Mouse (Mus musculus) common myeloid progenitor, adult 5-6 weeks (primary cell): ENCODE data around the gene Snx14. TPM values are rescaled to one million over a fixed set of nuclear protein-coding genes. Genes with fewer than 3 reads are reported as not detected.
"Not testable (repeated sequence)": the region's sequence is repeated elsewhere in the genome, so short reads cannot be mapped to it uniquely, and the experiment has no call there.

Experiments used
- ATAC-seq: replicated peaks from 2 replicates; pipeline ENCODE4 v1.8.0; 2016; ENCODE audit warnings: low read depth, mild to moderate bottlenecking, moderate TSS enrichment, inconsistent platforms; ENCODE audit not compliant: poor library complexity, severe bottlenecking
- total RNA-seq: library from RNA; stranded (forward); fragments of 200-1000, 187-1606 nt; gene quantifications from 2 replicates; pipeline ENCODE4 v1.2.3, GENCODE M21; 2017

Gene Snx14
- 15.8 and 25.7 TPM in 2 replicates for total RNA-seq

GRCm38 (mm10) chr9:88438555-88439237 lies at the start of gene Snx14:
TSS of gene Snx14 (minus strand) at chr9:88438958.
- ATAC-seq, result peak; percentile 87

- no peak for ATAC-seq
Observed at GRCm38 (mm10) chr9:88484531-88484930, 45.8 kb upstream of the Snx14 start.

GRCm38 (mm10) chr9:88482829-88483396 lies 44.2 kb upstream of the Snx14 start:
- ATAC-seq, result peak; percentile 36

- ATAC-seq, result peak; percentile 75
Observed at GRCm38 (mm10) chr9:88482230-88482828, 43.6 kb upstream of the Snx14 start, which contains the start of gene Syncrip. TSS of gene Syncrip (minus strand) at chr9:88482574.

GRCm38 (mm10) chr9:88481791-88482160 lies 43.0 kb upstream of the Snx14 start:
- ATAC-seq, result no peak

GRCm38 (mm10) chr9:88481061-88481790 lies 42.5 kb upstream of the Snx14 start:
- ATAC-seq, result peak; percentile 7

GRCm38 (mm10) chr9:88480120-88480519 lies 41.4 kb upstream of the Snx14 start:
- ATAC-seq, result no peak

- ATAC-seq, result peak; percentile 30
Observed at GRCm38 (mm10) chr9:88476138-88476537, 37.4 kb upstream of the Snx14 start.

GRCm38 (mm10) chr9:88461017-88461416 lies 22.3 kb upstream of the Snx14 start:
- ATAC-seq, result not testable (repeated sequence)

- ATAC-seq, result no peak
Observed at GRCm38 (mm10) chr9:88439991-88440390, 1.2 kb upstream of the Snx14 start.

GRCm38 (mm10) chr9:88439238-88439600 lies 461 bp upstream of the Snx14 start:
- no peak for ATAC-seq

GRCm38 (mm10) chr9:88438237-88438554 lies 562 bp downstream of the Snx14 start:
- ATAC-seq, result no peak

GRCm38 (mm10) chr9:88437342-88438236 lies 1.2 kb downstream of the Snx14 start:
- ATAC-seq, result no peak

GRCm38 (mm10) chr9:88424356-88424755 lies 14.4 kb downstream of the Snx14 start:
- 0 out of 2 replicates have a peak, but pooled peaks have one; percentile 22 for ATAC-seq

GRCm38 (mm10) chr9:88422428-88422827 lies 16.3 kb downstream of the Snx14 start:
- no peak for ATAC-seq

- no peak for ATAC-seq
Observed at GRCm38 (mm10) chr9:88416752-88417151, 22.0 kb downstream of the Snx14 start.

- ATAC-seq, result no peak
Observed at GRCm38 (mm10) chr9:88409978-88410377, 28.8 kb downstream of the Snx14 start.

- 0 out of 2 replicates have a peak, but pooled peaks have one; percentile 2 for ATAC-seq
Observed at GRCm38 (mm10) chr9:88404515-88404914, 34.2 kb downstream of the Snx14 start.

GRCm38 (mm10) chr9:88404088-88404487 lies 34.7 kb downstream of the Snx14 start:
- ATAC-seq, result peak; percentile 100

- peak; percentile 60; the same call in 1 of the 2 replicates for ATAC-seq
Observed at GRCm38 (mm10) chr9:88398461-88398860, 40.3 kb downstream of the Snx14 start.
